Mouse (Mus musculus): ENCODE results near the gene Dclk2.

DNA sequence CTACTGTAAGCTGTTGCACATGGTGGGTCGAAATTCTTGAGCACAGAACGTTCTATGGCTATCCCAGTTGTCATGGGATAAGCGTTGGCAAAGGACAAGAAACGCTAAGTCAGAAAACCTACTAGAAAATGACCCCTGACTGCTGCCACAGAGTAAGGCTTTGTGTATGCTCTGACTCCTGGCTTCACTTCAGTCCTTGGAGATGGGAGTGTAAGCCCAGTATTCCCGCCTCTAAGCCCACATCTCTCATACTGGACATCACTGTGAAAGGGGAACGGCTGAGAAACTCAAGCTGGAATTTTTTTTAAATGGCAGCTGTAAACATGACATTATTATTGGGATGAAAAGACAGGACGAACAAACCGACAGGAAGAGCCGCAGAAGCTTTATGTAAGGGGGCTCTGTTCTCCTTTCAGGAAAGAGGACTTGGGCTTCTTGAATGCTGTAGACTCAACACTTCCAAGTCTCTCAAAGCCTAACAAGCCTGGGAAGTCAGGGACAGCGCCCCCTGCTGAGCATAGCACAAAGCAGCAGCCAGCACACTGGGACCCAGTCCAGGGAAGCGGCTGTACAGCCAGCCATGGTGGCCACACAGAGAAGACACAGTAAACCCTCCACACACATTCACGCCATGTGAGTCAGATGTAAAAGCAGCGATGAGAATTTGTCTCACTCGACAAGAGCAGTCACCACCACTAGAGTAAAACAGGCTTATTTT lies 112.7 kb downstream of the Dclk2 start:
- peak; percentile 53 for TF ChIP-seq CTCF (IDR thresholded peaks at IDR 0.05; ENCODE audit: extremely low read depth, insufficient read depth, low read length)
- TF ChIP-seq POLR2A (IDR thresholded peaks at IDR 0.05; ENCODE audit: extremely low read depth, insufficient read depth, low read length) = no peak

All from cortical plate, adult 2 months (tissue).